Mouse (Mus musculus) adrenal gland, postnatal 14 days (tissue): ENCODE results near the gene Mbd3. TPM values are rescaled to one million over a fixed set of nuclear protein-coding genes. Genes with fewer than 3 reads are reported as not detected.
A peak's percentile ranks its signal among the peaks of the same experiment; 100 is the strongest.

Source experiments
- DNase-seq: peaks from one replicate; pipeline ENCODE4 v3.0.0; 2021; ENCODE audit warnings: mixed read lengths
- long read RNA-seq, 2 experiments: library from polyadenylated mRNA; stranded (forward); transcript quantifications; one replicate each; pipeline ENCODE4 v2.0.0; 2021
- total RNA-seq: library from RNA; stranded (reverse); gene quantifications from 2 replicates; pipeline ENCODE4 v1.2.3, GENCODE M21; 2021

The Mbd3 gene
- 106 and 116 TPM in 2 replicates for total RNA-seq
- long read RNA-seq, experiment 1, transcript Mbd3-202 (6 exons, 914 nt): minor isoform, 6 of 187 reads
- long read RNA-seq, experiment 1, transcript Mbd3-203 (7 exons, 1,222 nt): minor isoform, 9 of 187 reads
- long read RNA-seq, experiment 1, transcript Mbd3-204 (7 exons, 1,566 nt): major isoform, 79 of 187 reads
- long read RNA-seq, experiment 1, transcript Mbd3-201 (7 exons, 1,662 nt): minor isoform, 33 of 187 reads
- long read RNA-seq, experiment 1, partial matches to known transcripts: 44 of 187 reads
- long read RNA-seq, experiment 1, other reads (novel, unspliced or antisense): 15 of 187 reads
- long read RNA-seq, experiment 2, transcript Mbd3-204 (7 exons, 1,566 nt): major isoform, 62 of 147 reads
- long read RNA-seq, experiment 2, transcript Mbd3-201 (7 exons, 1,662 nt): minor isoform, 22 of 147 reads
- long read RNA-seq, experiment 2, partial matches to known transcripts: 41 of 147 reads
- long read RNA-seq, experiment 2, other reads (novel, unspliced or antisense): 15 of 147 reads

- DNase-seq: peak; percentile 100
Measured at GRCm38 (mm10) chr10:80399191-80399972, at the start of gene Mbd3. Gene Mbd3, minus strand, starts transcription at chr10:80399550.

DNA sequence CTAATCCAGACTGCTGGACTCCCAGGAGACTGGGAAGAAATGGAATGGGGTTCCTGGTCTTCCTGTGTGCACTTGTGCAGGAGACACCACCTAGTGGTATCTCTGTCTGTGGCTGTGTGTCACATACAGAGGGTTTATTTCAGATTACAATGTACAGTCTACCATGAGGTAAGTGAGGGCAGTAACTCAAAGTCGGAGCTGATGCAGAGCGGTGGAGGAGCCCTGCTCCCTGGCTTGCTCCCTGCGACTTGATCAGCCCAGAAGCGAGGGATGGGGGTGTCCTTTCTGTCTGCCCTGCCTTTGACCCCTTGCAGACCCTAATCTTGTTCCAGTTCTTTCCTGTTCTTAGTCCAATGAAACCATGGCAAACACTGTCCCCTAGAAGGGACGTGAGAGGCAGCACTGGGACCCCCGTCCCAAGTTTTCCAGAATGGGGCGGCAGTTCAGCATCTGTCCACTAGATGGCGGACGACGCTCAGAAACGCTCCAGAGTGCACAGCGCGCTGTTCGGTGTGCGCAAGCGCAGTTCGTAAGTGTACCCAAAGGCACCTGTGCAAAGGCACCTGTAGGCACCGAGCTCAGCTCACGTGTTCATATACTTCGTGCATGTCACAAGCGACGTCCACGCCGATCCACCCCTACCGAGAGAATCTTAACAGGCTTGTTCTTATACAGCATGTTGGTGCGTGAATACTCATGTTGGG is 46.7 kb upstream of the Mbd3 start:
- DNase-seq: peak; percentile 85

DNA sequence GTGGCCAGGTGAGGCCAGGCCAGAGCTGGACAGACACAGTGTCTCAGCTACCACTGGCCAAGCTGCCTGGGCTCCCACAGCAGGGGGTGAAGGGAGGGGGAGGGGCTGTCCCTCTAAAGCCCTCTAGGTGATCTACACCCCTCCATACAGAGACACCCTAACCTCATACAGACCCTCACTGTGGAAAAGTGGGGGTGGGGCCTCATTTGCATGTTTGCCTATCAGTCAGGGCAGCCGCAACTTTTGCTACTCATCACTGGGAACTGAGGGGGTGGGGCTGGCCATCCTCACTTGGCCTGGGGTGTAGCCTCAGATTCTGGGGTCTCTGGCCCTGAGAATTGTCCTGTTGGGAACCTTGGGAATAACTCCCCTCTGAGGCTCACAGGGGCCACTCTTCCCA is 45.7 kb upstream of the Mbd3 start:
- DNase-seq: no peak

DNA sequence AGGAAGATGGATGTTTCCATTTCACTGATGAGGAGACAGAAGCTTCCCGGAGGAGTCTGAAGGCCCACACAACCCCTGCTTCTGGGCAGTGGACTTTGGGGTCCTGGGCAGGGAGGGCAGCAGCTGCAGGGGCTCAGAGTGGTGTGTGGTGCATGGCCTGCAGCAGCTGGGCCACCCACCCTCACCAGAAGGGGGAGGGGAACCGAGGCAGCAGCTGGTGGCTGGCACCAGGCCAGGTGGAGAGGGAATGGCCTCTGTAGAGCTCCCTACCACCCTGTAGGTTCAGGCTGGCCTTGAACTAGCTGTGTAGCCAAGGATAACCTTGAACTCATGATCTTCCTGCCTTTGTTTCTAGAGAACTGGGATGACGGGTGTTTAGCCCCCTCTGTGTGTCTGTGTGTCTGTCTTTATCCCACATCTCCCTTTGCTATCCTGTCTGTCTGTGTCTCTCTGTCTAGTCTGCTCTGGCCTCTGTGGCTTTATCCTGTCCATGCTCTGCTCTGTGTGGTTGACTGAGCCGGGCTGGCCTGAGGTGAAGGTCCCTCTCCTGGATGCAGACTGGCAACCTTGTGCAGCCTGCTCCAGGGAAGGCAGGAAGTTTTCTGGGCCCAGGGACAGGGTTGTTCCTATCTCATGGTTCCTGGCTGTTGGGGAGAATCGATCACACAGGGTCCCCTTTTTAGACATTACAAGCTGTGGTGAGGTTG is 45.1 kb upstream of the Mbd3 start:
- DNase-seq: peak; percentile 59

GRCm38 (mm10) chr10:80443575-80444278 is 44.4 kb upstream of the Mbd3 start:
- DNase-seq: no peak

DNA sequence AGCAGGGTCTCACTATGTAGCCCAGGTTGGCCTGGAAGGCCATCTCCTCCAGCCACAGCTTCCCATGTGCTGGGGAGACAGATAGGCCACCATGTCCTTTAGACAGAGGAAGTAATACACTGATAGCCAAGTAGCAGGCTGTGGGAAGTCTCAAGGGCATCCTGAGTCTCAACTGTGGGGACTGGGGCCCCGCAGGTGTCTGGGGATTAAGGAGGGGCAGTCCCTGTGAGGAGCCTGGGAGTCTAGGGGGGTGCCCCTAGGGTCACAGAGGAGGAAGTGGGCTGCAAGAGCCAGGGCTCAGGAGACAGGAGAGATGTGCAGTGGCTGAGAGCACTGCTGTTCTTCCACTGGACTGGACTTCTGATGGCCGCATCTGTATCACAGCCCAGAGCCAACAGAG is 43.6 kb upstream of the Mbd3 start:
- DNase-seq: no peak

DNA sequence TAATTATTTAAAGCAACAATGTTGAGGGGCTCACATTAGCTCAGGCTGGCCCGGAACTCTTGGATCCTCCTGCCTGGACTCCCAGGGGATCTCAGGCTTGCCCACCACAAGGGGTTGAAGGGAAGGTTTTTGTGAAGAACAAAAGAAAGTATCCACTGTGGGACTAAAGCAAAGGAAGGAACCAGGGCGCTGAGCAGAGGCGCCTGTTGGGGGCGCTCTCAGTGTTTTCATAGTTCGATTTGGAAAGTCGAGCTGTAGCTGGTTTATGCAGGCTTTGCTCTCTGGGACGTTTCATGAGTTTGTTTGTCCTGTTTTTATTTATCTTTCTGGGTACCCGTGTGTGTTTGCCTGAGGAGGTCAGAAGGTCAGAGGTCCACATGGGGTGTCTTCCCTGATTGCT is 42.2 kb upstream of the Mbd3 start:
- DNase-seq: no peak

- DNase-seq: no peak
Measured at GRCm38 (mm10) chr10:80440031-80440430, 40.7 kb upstream of the Mbd3 start.

GRCm38 (mm10) chr10:80437973-80438372 is 38.6 kb upstream of the Mbd3 start:
- DNase-seq: no peak

GRCm38 (mm10) chr10:80436276-80436675 is 36.9 kb upstream of the Mbd3 start:
- DNase-seq: no peak

DNA sequence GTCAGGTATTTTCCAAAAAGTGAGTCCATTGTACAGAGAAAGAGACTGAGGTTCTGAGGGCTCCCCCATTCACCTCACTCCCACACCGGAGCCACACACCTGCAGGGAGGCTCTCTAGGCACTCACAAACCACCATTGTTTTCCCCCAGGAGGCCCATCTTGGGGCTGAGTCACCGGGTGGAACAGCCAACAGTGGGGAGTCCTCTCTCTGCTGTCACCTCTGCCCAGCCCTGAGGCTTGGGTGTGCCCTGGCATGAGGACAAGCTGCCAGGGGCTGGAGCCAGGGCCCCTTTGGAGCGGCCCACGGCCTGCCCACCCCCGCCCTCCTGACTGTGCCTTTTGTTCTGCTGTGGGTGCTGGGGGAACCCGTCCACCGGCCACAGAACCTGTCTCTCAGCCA is 36.4 kb upstream of the Mbd3 start:
- DNase-seq: no peak

DNA sequence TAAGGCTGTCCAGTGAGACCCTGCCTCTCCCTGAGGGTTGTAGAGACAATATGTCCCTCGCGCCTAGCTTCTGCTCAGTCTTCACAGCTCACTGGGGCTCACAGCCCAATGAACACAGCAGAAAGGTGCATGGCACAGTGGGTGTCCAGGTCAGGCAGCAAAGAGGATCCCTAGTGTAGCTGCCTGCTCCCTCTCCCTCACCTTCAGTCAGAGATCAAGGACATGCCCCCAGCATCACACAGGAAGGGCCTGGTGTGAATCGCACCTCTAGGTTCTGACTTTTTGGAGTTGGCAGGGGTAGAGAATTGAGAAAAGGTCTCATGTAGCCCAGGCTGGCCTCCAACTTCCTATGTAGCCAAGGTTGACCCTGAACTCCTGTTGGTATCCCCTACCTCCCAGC is 35.5 kb upstream of the Mbd3 start:
- DNase-seq: no peak

DNA sequence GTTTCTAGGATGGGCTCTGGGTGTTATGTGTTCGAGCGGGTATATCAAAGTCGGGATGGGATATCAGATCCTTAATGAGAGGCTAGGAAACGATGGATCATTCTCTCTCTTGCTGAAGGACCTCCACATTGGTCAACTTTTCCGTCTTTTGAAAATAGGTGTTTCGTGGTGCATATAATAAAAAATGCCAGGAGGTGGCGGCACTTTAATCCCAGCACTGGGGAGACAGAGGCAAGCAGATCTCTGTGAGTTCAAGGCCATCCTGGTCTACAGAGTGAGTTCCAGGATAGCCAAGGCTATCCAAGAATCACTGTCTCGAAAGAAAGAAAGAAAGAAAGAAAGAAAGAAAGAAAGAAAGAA is 34.9 kb upstream of the Mbd3 start:
- no peak for DNase-seq

GRCm38 (mm10) chr10:80433513-80434232 is 34.3 kb upstream of the Mbd3 start, which contains the start of gene Tcf3:
Gene Tcf3, minus strand, starts transcription at chr10:80433647.
- DNase-seq: peak; percentile 98

DNA sequence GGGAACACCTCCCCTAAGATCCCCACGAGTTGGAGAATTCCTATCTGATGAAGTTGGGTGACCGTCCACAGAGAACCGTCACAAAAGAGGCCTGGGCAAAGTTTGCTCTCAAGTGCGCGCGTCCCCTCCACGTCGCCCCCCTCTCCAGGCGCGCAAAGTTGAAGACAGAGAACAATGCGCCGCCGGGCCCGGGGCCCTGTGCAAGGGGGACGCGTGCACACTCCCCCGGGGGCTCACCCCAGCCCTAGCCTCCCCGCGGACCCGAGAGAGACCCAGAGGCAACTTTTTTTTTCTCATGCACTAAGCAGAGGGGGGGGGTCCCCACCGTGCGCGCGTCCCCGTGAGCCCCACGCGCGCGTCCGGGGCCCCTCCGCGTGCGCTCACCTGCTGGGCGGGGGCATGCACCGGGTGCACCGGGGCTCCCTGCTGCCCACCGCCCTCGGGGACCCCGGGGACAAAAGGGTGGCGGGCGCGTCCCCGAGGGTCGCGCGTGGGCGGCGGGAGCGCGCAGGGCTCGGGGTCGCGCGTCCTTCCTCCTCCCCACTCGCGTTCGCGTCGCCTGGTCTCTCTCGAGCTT is 33.7 kb upstream of the Mbd3 start:
- DNase-seq: peak; percentile 69

- no peak for DNase-seq
Measured at GRCm38 (mm10) chr10:80432387-80432785, 33.0 kb upstream of the Mbd3 start.

GRCm38 (mm10) chr10:80431570-80432386 is 32.4 kb upstream of the Mbd3 start:
- DNase-seq: no peak

DNA sequence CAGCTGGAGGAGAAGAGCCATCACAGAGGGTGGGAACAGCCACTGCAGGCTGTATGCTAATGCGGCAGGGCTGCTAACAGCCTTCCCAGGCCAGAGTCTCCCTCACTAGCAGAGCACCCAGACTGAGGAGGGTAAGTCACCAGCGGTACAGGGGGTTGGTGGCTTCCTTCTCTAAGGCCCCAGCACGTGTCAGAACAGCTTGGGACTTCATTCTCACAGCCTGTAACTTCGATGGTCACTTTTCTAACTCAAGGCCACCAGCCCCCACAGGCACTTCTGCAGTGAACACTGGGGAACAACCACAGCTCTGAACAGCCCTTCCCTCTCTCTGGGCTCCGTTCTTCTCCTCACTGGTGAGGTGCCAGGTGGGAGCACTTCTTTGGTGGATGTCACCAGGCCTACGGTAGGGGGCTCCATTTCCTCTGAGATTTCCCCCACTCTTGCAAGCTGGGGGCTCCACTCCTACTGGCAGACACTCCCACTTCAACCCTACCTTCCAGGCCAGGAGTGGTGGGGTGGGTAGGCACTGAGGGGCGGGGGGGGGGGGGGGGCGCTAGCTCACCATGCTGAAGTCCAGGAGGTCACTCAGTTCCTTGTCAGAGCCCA is 31.1 kb upstream of the Mbd3 start:
- no peak for DNase-seq

- no peak for DNase-seq
Measured at GRCm38 (mm10) chr10:80429800-80430199, 30.4 kb upstream of the Mbd3 start.
